Mouse (Mus musculus) intestine, postnatal 0 days (tissue): ENCODE measurements around the gene Rab7. TPM values are rescaled to one million over a fixed set of nuclear protein-coding genes. Genes with fewer than 3 reads are reported as not detected.
"Not testable (repeated sequence)": the region's sequence is repeated elsewhere in the genome, so short reads cannot be mapped to it uniquely, and the experiment has no call there.

Source experiments
- ATAC-seq: fragments of 200-750 bp; cut with Nextera tagmentation; 2 replicates; pipeline ENCODE4 v1.8.0; 2017; ENCODE audit warnings: mild to moderate bottlenecking, moderate TSS enrichment, moderate library complexity
- H3K27ac ChIP-seq: fragments of 300-500 bp; sonication (generic); 2 replicates; pipeline ENCODE4 v1.5.1; 2014; ENCODE audit warnings: mild to moderate bottlenecking, low read depth, low read length, moderate library complexity
- H3K27me3 ChIP-seq: fragments of 300-500 bp; sonication (generic); replicated peaks from 2 replicates; pipeline ENCODE4 v1.6.1; 2014; ENCODE audit warnings: low read length, mixed read lengths; ENCODE audit not compliant: control insufficient read depth, insufficient read depth
- H3K36me3 ChIP-seq: fragments of 300-500 bp; sonication (generic); 2 replicates; pipeline ENCODE4 v1.6.1; 2014; ENCODE audit warnings: mild to moderate bottlenecking, moderate library complexity; ENCODE audit not compliant: control insufficient read depth, insufficient read depth
- H3K4me1 ChIP-seq: fragments of 300-500 bp; sonication (generic); replicated peaks from 2 replicates; pipeline ENCODE4 v1.6.1; 2014; ENCODE audit warnings: antibody characterized with exemption, low read length, mixed read lengths; ENCODE audit not compliant: control insufficient read depth, insufficient read depth
- H3K4me2 ChIP-seq: fragments of 300-500 bp; sonication (generic); replicated peaks from 2 replicates; pipeline ENCODE4 v1.6.1; 2014; ENCODE audit warnings: low read depth, mild to moderate bottlenecking, moderate library complexity
- H3K4me3 ChIP-seq: fragments of 300-500 bp; sonication (generic); 2 replicates; pipeline ENCODE4 v1.5.1; 2014; ENCODE audit warnings: low read depth, low read length
- H3K9ac ChIP-seq: fragments of 300-500 bp; sonication (generic); 2 replicates; pipeline ENCODE4 v1.6.1; 2014; ENCODE audit warnings: mild to moderate bottlenecking, low read depth, low read length
- H3K9me3 ChIP-seq: fragments of 300-500 bp; sonication (generic); 2 replicates; pipeline ENCODE4 v1.6.1; 2016; ENCODE audit warnings: mixed run types; ENCODE audit not compliant: control insufficient read depth
- CTCF ChIP-seq: sonication (generic); IDR thresholded peaks from 2 replicates; pipeline ENCODE4 v1.5.1; 2016; ENCODE audit warnings: low read depth, mild to moderate bottlenecking, control low read depth, antibody characterized with exemption, moderate library complexity
- WGBS: fragments of 180-500 bp; shearing (Covaris S2); extraction: QIAGEN DNeasy Blood & Tissue Kit; methylation state at CpG from one replicate; pipeline ENCODE4 v1.1.7; 2014; 5-methylcytosine and 5-hydroxymethylcytosine counted together
- polyA plus RNA-seq: library from polyadenylated mRNA; unstranded; fragments of >200 nt; fragmentation: Nextera tagmentation; extraction: Ambion mirVana; gene quantifications from 2 replicates; pipeline ENCODE4 v1.2.1, GENCODE M21; 2015

Gene Rab7
- polyA plus RNA-seq, 1 experiment from 2014 or later = 226 TPM

DNA sequence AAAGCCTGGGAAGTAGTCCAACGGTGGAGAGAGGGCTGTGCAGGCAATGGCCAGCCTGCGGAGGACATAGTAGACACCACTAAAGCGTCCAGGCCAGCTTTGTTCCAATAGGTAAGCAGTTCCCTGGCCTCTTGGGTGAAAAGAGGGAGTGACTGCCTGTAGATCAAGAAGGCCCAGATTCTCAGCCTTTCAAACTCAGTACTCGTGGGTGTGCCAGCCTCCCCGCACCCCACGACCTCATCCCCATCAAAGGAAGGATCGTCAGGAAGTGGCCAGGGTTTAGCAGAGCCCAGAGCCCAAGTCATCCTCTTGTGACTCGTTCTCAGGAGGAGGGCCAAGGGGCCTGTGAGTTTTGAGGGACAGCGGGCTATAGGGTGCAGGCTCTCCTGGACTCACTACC lies 62.6 kb downstream of the Rab7 start:
- Histone ChIP-seq H3K9me3 (no peaks in the 10 kb centered on the region), H3K4me3 (no peak overlapping the region), H3K4me1 (no peaks in the 10 kb centered on the region), H3K9ac (0 out of 2 replicates have a peak overlapping the region, but pooled peaks have one; percentile 75), H3K4me2 (peak overlapping the region; percentile 93; the same call in 1 of the 2 replicates), H3K27me3 (peaks cover 23% of the 10 kb centered on the region; the same call in 1 of the 2 replicates), H3K27ac (no peak overlapping the region), H3K36me3 (peaks cover 3% of the 10 kb centered on the region; the same call in 1 of the 2 replicates)
- WGBS = 64% methylated on average over 9 of the region's 9 CpGs
- TF ChIP-seq CTCF = no peak
- ATAC-seq = no peak

DNA sequence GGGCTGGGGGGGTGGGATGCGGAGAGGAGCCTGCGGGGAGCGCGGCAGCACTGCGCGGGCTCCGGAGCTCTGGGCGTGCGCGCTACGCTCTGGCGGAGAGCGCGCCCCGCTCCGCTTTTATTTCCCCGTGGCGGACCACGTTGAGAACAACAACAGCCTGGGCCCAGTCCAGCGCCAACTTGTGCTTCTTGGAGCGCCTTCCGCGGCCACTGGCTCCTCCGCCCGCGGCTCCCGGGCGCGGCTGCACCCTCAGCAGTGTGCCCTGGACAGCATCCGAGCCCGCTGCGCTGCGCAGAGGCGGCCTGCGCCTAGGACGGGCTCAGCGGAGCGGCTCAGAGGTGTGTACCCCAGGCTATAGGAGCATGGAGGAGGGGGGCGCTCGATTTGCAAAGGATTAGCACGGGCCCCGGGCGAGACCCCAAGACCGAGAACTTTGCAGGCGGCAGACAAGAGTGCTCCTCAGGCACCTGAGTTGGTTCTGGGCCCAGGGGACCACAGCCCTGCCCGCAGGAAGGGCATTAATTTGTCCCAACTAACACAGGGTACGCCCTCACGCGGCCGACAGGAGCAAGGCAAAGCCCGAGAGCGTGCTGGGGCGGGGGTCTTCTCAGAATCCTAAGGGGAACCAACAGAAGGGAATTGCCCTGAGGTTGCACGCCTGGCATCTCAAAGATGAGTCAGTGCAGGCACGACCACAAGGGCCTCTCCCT lies 63.4 kb downstream of the Rab7 start, which contains the start of gene H1fx:
Gene H1fx (minus strand): TSS at position 91 of the 710 bp plus-strand sequence.
- ATAC-seq = peak; percentile 53; the same call in 1 of the 2 replicates
- H3K4me3 ChIP-seq = peak within 1 kb of the TSS; percentile 69
- no peaks in the 10 kb centered on the region for H3K4me1 ChIP-seq
- peak within 1 kb of the TSS; percentile 75 for H3K9ac ChIP-seq
- peak within 1 kb of the TSS; percentile 57 for H3K27ac ChIP-seq
- TF ChIP-seq CTCF = peak; percentile 54
- peaks cover 3% of the 10 kb centered on the region; the same call in 1 of the 2 replicates for H3K36me3 ChIP-seq
- H3K4me2 ChIP-seq = peak within 1 kb of the TSS; percentile 93
- WGBS = under 1% methylated on average over 54 of the region's 55 CpGs
- H3K9me3 ChIP-seq = no peaks in the 10 kb centered on the region
- peaks cover 23% of the 10 kb centered on the region; the same call in 1 of the 2 replicates for H3K27me3 ChIP-seq

DNA sequence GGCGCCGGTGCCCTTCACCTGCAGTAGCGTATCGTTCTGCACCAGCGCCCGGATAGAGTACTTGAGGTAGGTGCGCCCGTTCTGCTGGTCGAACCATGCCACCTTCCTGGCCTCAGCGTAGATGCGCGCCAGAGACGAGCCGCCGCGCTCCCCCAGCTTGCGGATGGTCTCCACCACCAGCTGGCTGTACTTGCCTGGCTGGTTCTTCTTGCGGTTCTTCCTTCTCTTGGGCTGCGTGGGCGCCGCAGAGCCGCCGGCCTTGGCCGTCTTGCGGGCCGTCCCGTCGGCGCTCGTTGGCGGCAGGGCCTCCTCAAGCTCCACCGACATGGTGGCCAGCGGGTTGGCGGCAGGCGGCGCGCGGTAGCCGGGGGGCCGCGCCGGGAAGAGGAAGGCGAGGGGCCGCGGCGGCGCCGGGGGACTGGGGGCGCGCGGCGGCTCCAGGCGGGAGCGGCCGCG lies 64.0 kb downstream of the Rab7 start:
- H3K9ac ChIP-seq = peak overlapping the region; percentile 75
- peaks cover 23% of the 10 kb centered on the region; the same call in 1 of the 2 replicates for H3K27me3 ChIP-seq
- H3K4me1 ChIP-seq = no peaks in the 10 kb centered on the region
- peak; percentile 26; the same call in 1 of the 2 replicates for ATAC-seq
- H3K27ac ChIP-seq = peak overlapping the region; percentile 57
- no peak for TF ChIP-seq CTCF
- H3K36me3 ChIP-seq = peaks cover 3% of the 10 kb centered on the region; the same call in 1 of the 2 replicates
- WGBS = 2% methylated on average over 48 of the region's 56 CpGs
- H3K4me2 ChIP-seq = peak overlapping the region; percentile 93
- peak overlapping the region; percentile 69 for H3K4me3 ChIP-seq
- H3K9me3 ChIP-seq = no peaks in the 10 kb centered on the region

- Histone ChIP-seq H3K27me3 (peaks cover 23% of the 10 kb centered on the region; the same call in 1 of the 2 replicates), H3K9me3 (no peaks in the 10 kb centered on the region), H3K27ac (peak overlapping the region; percentile 57; the same call in 1 of the 2 replicates), H3K9ac (peak overlapping the region; percentile 75), H3K4me3 (peak overlapping the region; percentile 69), H3K4me2 (peak overlapping the region; percentile 93), H3K4me1 (no peaks in the 10 kb centered on the region), H3K36me3 (peaks cover 3% of the 10 kb centered on the region; the same call in 1 of the 2 replicates)
- peak; percentile 73 for ATAC-seq
- peak; percentile 48 for TF ChIP-seq CTCF
- WGBS = under 1% methylated on average over 65 of the region's 66 CpGs
Observed at GRCm38 (mm10) chr6:87980374-87981029, 64.6 kb downstream of the Rab7 start.

- Histone ChIP-seq H3K9me3 (no peaks in the 10 kb centered on the region), H3K4me2 (peak overlapping the region; percentile 93), H3K36me3 (peaks cover 3% of the 10 kb centered on the region; the same call in 1 of the 2 replicates), H3K4me3 (no peak overlapping the region), H3K27ac (no peak overlapping the region), H3K27me3 (peaks cover 23% of the 10 kb centered on the region; the same call in 1 of the 2 replicates), H3K9ac (no peak overlapping the region), H3K4me1 (no peaks in the 10 kb centered on the region)
- 76% methylated on average over 3 of the region's 3 CpGs for WGBS
- ATAC-seq = no peak
- TF ChIP-seq CTCF = no peak
Observed at GRCm38 (mm10) chr6:87979728-87980127, 65.3 kb downstream of the Rab7 start.

GRCm38 (mm10) chr6:87970041-87970440 lies 75.0 kb downstream of the Rab7 start:
- 39% methylated on average over 2 of the region's 2 CpGs for WGBS
- no peak overlapping the region for H3K9ac ChIP-seq
- no peak overlapping the region for H3K27ac ChIP-seq
- H3K27me3 ChIP-seq = no peaks in the 10 kb centered on the region
- no peaks in the 10 kb centered on the region for H3K36me3 ChIP-seq
- H3K9me3 ChIP-seq = no peaks in the 10 kb centered on the region
- H3K4me3 ChIP-seq = no peak overlapping the region
- no peaks in the 10 kb centered on the region for H3K4me1 ChIP-seq
- TF ChIP-seq CTCF = no peak
- no peak overlapping the region for H3K4me2 ChIP-seq
- no peak for ATAC-seq

DNA sequence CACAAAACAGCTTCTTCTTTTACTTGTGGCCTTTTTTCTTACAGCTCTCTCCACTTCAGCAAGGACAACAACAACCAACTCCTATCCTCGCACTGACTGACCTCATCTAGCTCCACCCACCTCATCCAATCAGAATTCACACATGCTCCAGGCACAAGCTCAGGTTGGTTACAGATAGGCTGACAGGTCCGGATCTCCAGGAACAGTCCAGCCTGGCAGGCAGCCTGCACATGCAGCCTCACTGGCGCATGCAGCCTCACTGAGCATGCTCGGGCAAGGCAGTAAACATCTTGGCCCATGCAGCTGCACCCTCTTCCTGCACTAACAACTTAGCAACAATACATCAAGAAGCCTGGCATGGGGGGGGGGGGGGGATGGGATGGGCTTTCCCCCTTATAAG lies 82.6 kb downstream of the Rab7 start:
- not testable (repeated sequence) for H3K4me3 ChIP-seq, H3K27me3 ChIP-seq, H3K4me2 ChIP-seq, H3K36me3 ChIP-seq, H3K9me3 ChIP-seq, H3K4me1 ChIP-seq, ATAC-seq, H3K27ac ChIP-seq, H3K9ac ChIP-seq
- WGBS = 61% methylated on average over 4 of the region's 4 CpGs
